Mouse (Mus musculus): ENCODE measurements around the gene Zfp276. TPM values are rescaled to one million over a fixed set of nuclear protein-coding genes. Genes with fewer than 3 reads are reported as not detected.
"Not testable (repeated sequence)": the region's sequence is repeated elsewhere in the genome, so short reads cannot be mapped to it uniquely, and the experiment has no call there.

Zfp276 gene
- polyA plus RNA-seq, 1 experiment, result 8.3 TPM

DNA sequence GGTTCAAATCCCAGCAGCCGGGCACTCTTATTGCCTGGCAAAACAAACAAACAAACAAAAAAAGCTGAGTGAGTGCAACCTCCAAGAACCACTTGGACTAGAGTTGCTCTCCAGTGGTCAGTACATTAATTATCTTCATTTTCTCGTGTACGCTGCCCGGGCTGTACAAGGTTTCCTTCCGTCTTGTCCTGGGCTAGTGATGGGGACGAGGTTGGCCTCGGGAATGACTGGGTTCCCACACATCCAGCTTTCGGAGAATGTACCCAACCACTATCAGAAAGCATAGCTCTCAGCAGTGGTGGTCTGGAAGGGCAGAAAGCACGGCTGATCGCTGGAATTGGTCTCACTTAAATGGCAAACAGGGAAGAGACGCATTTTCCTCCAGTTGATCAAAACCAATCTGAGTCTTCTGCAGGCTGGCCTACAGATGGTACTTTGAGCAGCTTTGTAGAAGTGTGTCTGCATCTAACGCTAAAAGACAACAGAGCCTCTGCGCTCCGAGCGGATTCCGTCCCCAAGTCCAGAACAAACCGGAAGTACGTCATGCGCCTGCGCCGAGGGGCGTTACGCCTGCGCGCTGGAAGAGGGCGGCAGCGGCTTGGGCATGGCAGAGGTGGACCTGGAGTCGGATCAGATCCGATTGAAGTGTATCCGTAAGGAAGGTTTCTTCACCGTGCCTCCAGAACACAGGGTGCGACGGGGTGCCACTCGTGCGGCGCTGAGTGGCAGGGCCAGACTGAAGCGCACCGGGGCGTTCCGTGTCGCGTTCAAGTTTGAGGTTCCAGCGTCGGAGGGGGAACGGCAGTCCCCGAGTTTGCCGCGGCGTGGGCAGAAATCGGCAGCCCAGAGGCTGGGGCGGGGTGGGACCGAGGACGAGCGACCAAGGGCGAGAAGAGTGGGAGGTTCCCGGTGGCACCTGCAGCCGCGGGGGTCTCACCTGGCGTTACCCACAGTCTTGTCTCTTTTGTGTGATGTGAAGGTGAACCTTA lies 29.4 kb upstream of the Zfp276 start, which contains the start of gene Cdk10:
Cdk10 (plus strand) TSS at position 565 of the 989 bp plus-strand sequence.
- H3K27ac ChIP-seq (ENCODE audit: control insufficient read depth, insufficient read depth, low read depth, low read length), result peak within 1 kb of the TSS; percentile 79
- peak within 1 kb of the TSS; percentile 92 for H3K4me3 ChIP-seq (ENCODE audit: control insufficient read depth, low read depth, low read length)
- peaks cover 3% of the 10 kb centered on the region for H3K36me3 ChIP-seq (ENCODE audit: control insufficient read depth, insufficient read depth, low read length)
- no peak for TF ChIP-seq CTCF (IDR thresholded peaks at IDR 0.05; ENCODE audit: control insufficient read depth, insufficient read depth, insufficient replicate concordance, low read depth, low read length)
- TF ChIP-seq POLR2A (IDR thresholded peaks at IDR 0.05; ENCODE audit: control insufficient read depth, low read depth, low read length), result peak; percentile 97
- no peaks in the 10 kb centered on the region for H3K27me3 ChIP-seq (ENCODE audit: control insufficient read depth, insufficient read depth, low read length)
- H3K4me1 ChIP-seq (ENCODE audit: control insufficient read depth, insufficient read depth, low read length), result peaks cover 3% of the 10 kb centered on the region

DNA sequence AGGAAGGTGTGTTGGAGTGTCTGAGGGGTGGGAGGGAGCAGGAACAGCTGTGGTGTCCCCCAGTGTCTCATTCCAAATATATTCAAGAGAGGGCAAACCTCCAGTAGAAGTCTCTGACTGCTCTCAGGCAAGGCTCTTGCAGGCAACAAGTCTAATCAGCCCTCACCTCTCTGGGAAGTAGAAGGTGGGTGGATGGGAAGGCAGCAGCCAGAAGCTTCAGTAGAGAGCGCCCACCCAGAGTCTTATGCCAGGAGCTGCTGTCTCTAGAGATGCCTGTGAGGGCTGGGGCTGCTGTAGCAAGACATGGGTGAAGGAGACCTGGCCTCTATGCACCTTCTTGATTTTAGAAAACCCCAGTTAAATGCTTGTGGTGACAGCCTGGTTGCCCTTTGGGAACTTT lies 25.6 kb upstream of the Zfp276 start:
- no peak for TF ChIP-seq CTCF (IDR thresholded peaks at IDR 0.05; ENCODE audit: control insufficient read depth, insufficient read depth, insufficient replicate concordance, low read depth, low read length)
- TF ChIP-seq POLR2A (IDR thresholded peaks at IDR 0.05; ENCODE audit: control insufficient read depth, low read depth, low read length), result no peak
- no peak overlapping the region for H3K27ac ChIP-seq (ENCODE audit: control insufficient read depth, insufficient read depth, low read depth, low read length)
- peaks cover 3% of the 10 kb centered on the region for H3K36me3 ChIP-seq (ENCODE audit: control insufficient read depth, insufficient read depth, low read length)
- no peak overlapping the region for H3K4me3 ChIP-seq (ENCODE audit: control insufficient read depth, low read depth, low read length)
- peaks cover 3% of the 10 kb centered on the region for H3K4me1 ChIP-seq (ENCODE audit: control insufficient read depth, insufficient read depth, low read length)
- H3K27me3 ChIP-seq (ENCODE audit: control insufficient read depth, insufficient read depth, low read length), result no peaks in the 10 kb centered on the region

DNA sequence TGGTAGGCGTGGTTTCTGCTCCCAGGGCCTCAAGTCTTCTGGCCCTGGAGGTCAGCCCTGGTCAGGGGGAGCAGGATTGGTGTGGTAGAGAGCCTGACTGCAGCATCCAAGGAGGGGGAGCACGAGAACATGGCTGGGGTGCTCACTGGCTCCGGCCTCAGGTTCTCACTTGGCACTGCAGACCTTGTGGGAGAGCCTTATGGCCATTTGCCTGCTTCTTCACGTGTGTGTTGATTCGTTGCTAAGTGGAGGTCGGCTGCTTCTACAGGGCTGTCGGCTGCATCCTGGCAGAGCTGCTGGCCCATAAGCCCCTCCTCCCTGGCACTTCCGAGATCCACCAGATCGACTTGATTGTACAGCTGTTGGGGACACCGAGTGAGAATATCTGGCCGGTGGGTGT lies 23.7 kb upstream of the Zfp276 start:
- H3K4me3 ChIP-seq (ENCODE audit: control insufficient read depth, low read depth, low read length); H3K36me3 ChIP-seq (ENCODE audit: control insufficient read depth, insufficient read depth, low read length); H3K4me1 ChIP-seq (ENCODE audit: control insufficient read depth, insufficient read depth, low read length); H3K27me3 ChIP-seq (ENCODE audit: control insufficient read depth, insufficient read depth, low read length); H3K27ac ChIP-seq (ENCODE audit: control insufficient read depth, insufficient read depth, low read depth, low read length): not testable (repeated sequence)

DNA sequence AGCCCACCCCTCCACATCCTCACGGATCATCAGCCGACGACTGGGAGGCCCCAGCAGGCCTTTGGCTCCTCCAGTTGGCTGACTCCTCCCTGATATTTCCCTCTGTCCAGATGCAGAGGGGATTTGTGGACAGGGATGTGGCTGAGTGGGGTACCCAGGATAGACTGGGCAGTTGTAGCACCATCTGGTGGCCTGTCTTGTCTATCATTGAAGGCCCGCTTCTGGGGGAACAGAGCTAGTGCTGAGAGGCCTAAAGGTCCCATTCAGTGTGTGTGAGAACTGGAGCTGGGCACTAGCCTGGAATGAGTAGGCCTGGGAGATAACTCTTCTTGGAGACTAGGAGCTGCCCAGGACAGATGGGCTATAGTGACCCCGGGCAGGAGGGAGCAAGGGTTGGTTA lies 22.3 kb upstream of the Zfp276 start:
- Histone ChIP-seq H3K27me3 (ENCODE audit: control insufficient read depth, insufficient read depth, low read length) (no peaks in the 10 kb centered on the region), H3K27ac (ENCODE audit: control insufficient read depth, insufficient read depth, low read depth, low read length) (no peak overlapping the region), H3K36me3 (ENCODE audit: control insufficient read depth, insufficient read depth, low read length) (peaks cover 3% of the 10 kb centered on the region), H3K4me1 (ENCODE audit: control insufficient read depth, insufficient read depth, low read length) (peaks cover 18% of the 10 kb centered on the region), H3K4me3 (ENCODE audit: control insufficient read depth, low read depth, low read length) (no peak overlapping the region)
- TF ChIP-seq CTCF (IDR thresholded peaks at IDR 0.05; ENCODE audit: control insufficient read depth, insufficient read depth, insufficient replicate concordance, low read depth, low read length) (no peak), POLR2A (IDR thresholded peaks at IDR 0.05; ENCODE audit: control insufficient read depth, low read depth, low read length) (no peak)

DNA sequence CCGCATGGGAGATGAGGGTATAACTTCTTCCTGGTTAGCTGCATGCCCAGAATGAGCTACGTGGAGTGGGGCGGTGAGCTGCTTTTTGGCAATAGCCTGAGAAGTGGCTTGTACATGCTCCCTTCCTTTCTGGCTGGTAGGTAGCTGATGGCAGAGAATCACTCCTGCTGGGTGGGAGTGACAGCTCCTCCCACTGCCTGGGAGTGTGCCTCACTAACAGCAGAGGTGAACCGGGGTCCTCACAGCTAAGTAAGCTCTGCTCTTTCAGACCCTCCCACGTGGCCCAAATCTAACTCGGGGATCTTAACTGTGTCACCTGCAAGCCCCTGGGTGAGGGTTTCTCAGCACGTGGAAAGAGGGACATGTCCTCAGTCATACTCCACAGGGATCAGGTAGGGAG lies 21.4 kb upstream of the Zfp276 start:
- no peak for TF ChIP-seq CTCF (IDR thresholded peaks at IDR 0.05; ENCODE audit: control insufficient read depth, insufficient read depth, insufficient replicate concordance, low read depth, low read length)
- TF ChIP-seq POLR2A (IDR thresholded peaks at IDR 0.05; ENCODE audit: control insufficient read depth, low read depth, low read length), result no peak
- Histone ChIP-seq H3K4me3 (ENCODE audit: control insufficient read depth, low read depth, low read length) (peak overlapping the region; percentile 87), H3K27me3 (ENCODE audit: control insufficient read depth, insufficient read depth, low read length) (no peaks in the 10 kb centered on the region), H3K27ac (ENCODE audit: control insufficient read depth, insufficient read depth, low read depth, low read length) (no peak overlapping the region), H3K36me3 (ENCODE audit: control insufficient read depth, insufficient read depth, low read length) (peaks cover 3% of the 10 kb centered on the region), H3K4me1 (ENCODE audit: control insufficient read depth, insufficient read depth, low read length) (peaks cover 18% of the 10 kb centered on the region)

DNA sequence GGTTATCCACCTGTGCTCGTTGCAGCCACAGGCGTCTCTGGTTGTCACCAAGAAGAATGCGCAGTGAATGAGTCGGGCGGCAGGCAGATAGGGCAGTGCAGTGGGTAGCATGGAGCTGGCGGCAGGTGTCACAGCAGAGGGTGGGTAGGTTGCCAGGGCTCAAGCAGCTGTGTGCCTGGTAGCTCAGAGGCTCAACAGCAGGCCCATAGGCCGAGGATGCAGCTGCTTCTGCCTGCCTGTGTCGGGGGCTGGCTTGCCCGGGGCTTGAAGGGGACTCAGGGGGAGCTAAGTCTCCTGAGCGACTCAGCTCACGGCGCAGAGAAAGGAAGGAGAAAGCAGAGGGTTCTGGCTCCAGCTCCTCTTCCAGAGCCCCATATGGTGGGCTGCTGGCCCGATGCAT lies 20.7 kb upstream of the Zfp276 start:
- Histone ChIP-seq H3K36me3 (ENCODE audit: control insufficient read depth, insufficient read depth, low read length) (no peaks in the 10 kb centered on the region), H3K4me3 (ENCODE audit: control insufficient read depth, low read depth, low read length) (peak overlapping the region; percentile 87), H3K27ac (ENCODE audit: control insufficient read depth, insufficient read depth, low read depth, low read length) (no peak overlapping the region), H3K27me3 (ENCODE audit: control insufficient read depth, insufficient read depth, low read length) (no peaks in the 10 kb centered on the region), H3K4me1 (ENCODE audit: control insufficient read depth, insufficient read depth, low read length) (peaks cover 18% of the 10 kb centered on the region)
- TF ChIP-seq POLR2A (IDR thresholded peaks at IDR 0.05; ENCODE audit: control insufficient read depth, low read depth, low read length), result no peak; the same call in 1 of the 2 replicates
- no peak for TF ChIP-seq CTCF (IDR thresholded peaks at IDR 0.05; ENCODE audit: control insufficient read depth, insufficient read depth, insufficient replicate concordance, low read depth, low read length)

DNA sequence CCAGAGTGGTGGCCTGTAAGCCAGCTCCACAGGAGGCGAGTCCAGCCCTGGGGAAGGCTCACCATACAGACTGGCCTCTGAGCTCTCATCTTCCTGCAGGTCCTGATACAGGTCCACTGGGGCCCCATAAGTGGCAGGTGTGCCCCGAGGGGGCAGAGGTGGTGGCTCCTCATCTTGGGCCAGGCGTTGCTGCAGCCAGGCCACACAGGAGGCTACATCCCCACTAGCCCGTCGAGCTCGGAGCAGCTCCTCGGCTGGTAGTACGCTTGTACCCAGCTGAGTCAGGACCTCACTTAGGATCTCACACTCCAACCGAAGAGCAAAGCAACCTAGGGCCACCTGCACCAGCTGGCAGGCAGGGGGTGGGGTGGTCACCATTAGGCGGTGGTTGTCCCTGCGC lies 20.2 kb upstream of the Zfp276 start:
- Histone ChIP-seq H3K4me1 (ENCODE audit: control insufficient read depth, insufficient read depth, low read length) (peaks cover 18% of the 10 kb centered on the region), H3K4me3 (ENCODE audit: control insufficient read depth, low read depth, low read length) (peak overlapping the region; percentile 87), H3K27me3 (ENCODE audit: control insufficient read depth, insufficient read depth, low read length) (no peaks in the 10 kb centered on the region), H3K36me3 (ENCODE audit: control insufficient read depth, insufficient read depth, low read length) (no peaks in the 10 kb centered on the region), H3K27ac (ENCODE audit: control insufficient read depth, insufficient read depth, low read depth, low read length) (no peak overlapping the region)
- TF ChIP-seq CTCF (IDR thresholded peaks at IDR 0.05; ENCODE audit: control insufficient read depth, insufficient read depth, insufficient replicate concordance, low read depth, low read length) (no peak), POLR2A (IDR thresholded peaks at IDR 0.05; ENCODE audit: control insufficient read depth, low read depth, low read length) (no peak)

All from testis, adult 2 months (tissue).